Mouse (Mus musculus) olfactory bulb, adult 2 months (tissue): ENCODE data around the gene Pknox2.

ENCODE experiments used
- CTCF ChIP-seq: fragments of 200-500 bp; IDR thresholded peaks from 2 replicates; pipeline ENCODE4 v1.5.1; 2012; ENCODE audit warnings: low read depth, mild to moderate bottlenecking, low read length, moderate library complexity; ENCODE audit not compliant: insufficient read depth
- POLR2A ChIP-seq: fragments of 200-500 bp; IDR thresholded peaks from 2 replicates; pipeline ENCODE4 v1.6.1; 2012; ENCODE audit warnings: mild to moderate bottlenecking, low read depth, low read length, moderate library complexity; ENCODE audit not compliant: insufficient read depth

DNA sequence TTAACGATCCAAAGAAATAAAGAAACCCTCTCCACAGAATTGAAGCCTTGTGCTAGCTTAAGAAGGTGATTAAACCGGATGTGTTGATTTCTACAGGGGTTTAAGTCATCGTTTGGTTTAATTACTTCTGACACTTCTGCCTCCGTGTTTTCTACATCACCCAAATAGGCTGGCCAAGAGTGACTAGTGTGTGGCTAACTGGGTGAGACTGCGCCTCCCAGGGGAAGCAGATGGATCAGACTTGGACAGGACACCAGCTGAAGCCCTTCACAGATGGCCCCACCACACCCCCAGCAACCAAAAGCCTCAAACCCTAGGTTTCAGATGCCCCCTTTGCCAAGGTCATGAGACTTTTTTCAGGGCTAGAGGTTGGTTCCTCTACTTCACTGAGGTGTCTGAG lies 205.6 kb downstream of the Pknox2 start:
- TF ChIP-seq CTCF = no peak
- TF ChIP-seq POLR2A = no peak
